Mouse (Mus musculus): ENCODE measurements around the gene Cdhr5. TPM values are rescaled to one million over a fixed set of nuclear protein-coding genes. Genes with fewer than 3 reads are reported as not detected.
"Not testable (repeated sequence)": the region's sequence is repeated elsewhere in the genome, so short reads cannot be mapped to it uniquely, and the experiment has no call there.

Cdhr5 gene
- polyA plus RNA-seq, 1 experiment from 2014 or later = not detected

DNA sequence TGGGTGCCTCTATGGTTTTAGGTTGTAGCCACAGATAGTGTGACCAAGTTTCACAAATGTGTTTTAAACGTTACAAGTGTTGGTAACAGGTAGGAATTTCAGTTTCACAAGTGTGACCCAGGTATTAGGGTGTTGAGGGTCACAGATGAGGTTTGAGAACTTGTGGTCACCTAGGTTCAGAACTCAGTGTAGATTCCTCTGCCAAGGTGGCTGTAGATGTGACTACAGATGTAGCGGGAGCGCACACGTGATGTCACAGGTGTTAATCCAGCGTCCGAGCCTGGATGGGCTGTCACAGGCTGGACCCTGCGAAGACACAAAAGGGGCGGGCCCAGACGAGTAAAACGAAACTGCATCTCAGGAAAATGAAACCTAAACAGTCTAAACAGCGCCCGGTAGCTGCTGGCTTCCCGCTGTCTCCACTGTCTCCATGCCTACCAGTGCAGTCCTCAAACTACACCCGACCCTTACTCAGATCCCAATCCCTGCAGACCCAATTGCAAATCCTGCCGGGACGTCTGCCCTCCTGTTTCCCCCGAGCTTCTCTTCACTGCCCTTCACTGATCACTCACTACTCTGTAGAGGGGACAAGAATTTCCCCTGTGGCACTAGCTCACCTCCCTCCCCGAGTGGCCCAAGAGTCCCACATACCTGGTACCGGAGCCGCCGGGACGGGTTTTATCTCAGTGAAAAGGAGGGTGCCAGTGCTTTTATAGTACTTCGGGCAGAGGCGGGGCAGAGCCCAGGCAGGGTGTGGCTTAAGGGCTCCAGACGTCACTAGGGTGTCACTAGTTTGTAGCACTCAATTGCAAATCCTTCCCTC lies 10.6 kb downstream of the Cdhr5 start, which contains the start of gene Irf7:
Irf7 (minus strand) TSS at position 743 of the 823 bp plus-strand sequence.
- WGBS = 14% methylated on average over 25 of the region's 25 CpGs
- peak within 1 kb of the TSS; percentile 37 for H3K9ac ChIP-seq (ENCODE audit: low read length)
- H3K4me3 ChIP-seq (ENCODE audit: low read depth, low read length) = peak within 1 kb of the TSS; percentile 15
- no peaks in the 10 kb centered on the region for H3K9me3 ChIP-seq (ENCODE audit: control insufficient read depth, low read length)
- no peak for DNase-seq (ENCODE audit: low spot score)
- H3K4me1 ChIP-seq (replicated peaks; ENCODE audit: control insufficient read depth, insufficient read depth, low read length) = peaks cover 5% of the 10 kb centered on the region; the same call in 1 of the 2 replicates
- H3K27ac ChIP-seq (ENCODE audit: low read depth, low read length) = no peak within 1 kb of the TSS
- H3K27me3 ChIP-seq (ENCODE audit: control insufficient read depth, insufficient read depth, low read length) = no peaks in the 10 kb centered on the region
- H3K36me3 ChIP-seq (ENCODE audit: control insufficient read depth, insufficient read depth, low read length) = peaks cover 3% of the 10 kb centered on the region; the same call in 1 of the 2 replicates
- peak; percentile 32; the same call in 1 of the 2 replicates for ATAC-seq (replicated peaks; ENCODE audit: low FRiP score)
- H3K4me2 ChIP-seq (ENCODE audit: low read depth, low read length, severe bottlenecking) = peak within 1 kb of the TSS; percentile 52

- H3K4me2 ChIP-seq (ENCODE audit: low read depth, low read length, severe bottlenecking) = no peak overlapping the region
- 38% methylated on average over 11 of the region's 11 CpGs for WGBS
- no peak overlapping the region for H3K9ac ChIP-seq (ENCODE audit: low read length)
- H3K27ac ChIP-seq (ENCODE audit: low read depth, low read length) = no peak overlapping the region
- peaks cover 7% of the 10 kb centered on the region; the same call in 1 of the 2 replicates for H3K36me3 ChIP-seq (ENCODE audit: control insufficient read depth, insufficient read depth, low read length)
- H3K4me3 ChIP-seq (ENCODE audit: low read depth, low read length) = no peak overlapping the region
- DNase-seq (ENCODE audit: low spot score) = no peak
- no peaks in the 10 kb centered on the region for H3K9me3 ChIP-seq (ENCODE audit: control insufficient read depth, low read length)
- ATAC-seq (replicated peaks; ENCODE audit: low FRiP score) = peak; percentile 39; the same call in 1 of the 2 replicates
- peaks cover 5% of the 10 kb centered on the region; the same call in 1 of the 2 replicates for H3K4me1 ChIP-seq (replicated peaks; ENCODE audit: control insufficient read depth, insufficient read depth, low read length)
- H3K27me3 ChIP-seq (ENCODE audit: control insufficient read depth, insufficient read depth, low read length) = no peaks in the 10 kb centered on the region
Measured at GRCm38 (mm10) chr7:141265411-141265738, 11.2 kb downstream of the Cdhr5 start.

GRCm38 (mm10) chr7:141264761-141265410 lies 11.7 kb downstream of the Cdhr5 start:
- no peak overlapping the region for H3K4me3 ChIP-seq (ENCODE audit: low read depth, low read length)
- H3K27me3 ChIP-seq (ENCODE audit: control insufficient read depth, insufficient read depth, low read length) = no peaks in the 10 kb centered on the region
- 39% methylated on average over 12 of the region's 12 CpGs for WGBS
- ATAC-seq (replicated peaks; ENCODE audit: low FRiP score) (peak; percentile 54), DNase-seq (ENCODE audit: low spot score) (peak; percentile 65)
- H3K4me2 ChIP-seq (ENCODE audit: low read depth, low read length, severe bottlenecking) = no peak overlapping the region
- no peak overlapping the region for H3K9ac ChIP-seq (ENCODE audit: low read length)
- no peaks in the 10 kb centered on the region for H3K9me3 ChIP-seq (ENCODE audit: control insufficient read depth, low read length)
- H3K36me3 ChIP-seq (ENCODE audit: control insufficient read depth, insufficient read depth, low read length) = peaks cover 10% of the 10 kb centered on the region; the same call in 1 of the 2 replicates
- H3K27ac ChIP-seq (ENCODE audit: low read depth, low read length) = no peak overlapping the region
- peaks cover 5% of the 10 kb centered on the region; the same call in 1 of the 2 replicates for H3K4me1 ChIP-seq (replicated peaks; ENCODE audit: control insufficient read depth, insufficient read depth, low read length)

GRCm38 (mm10) chr7:141264041-141264700 lies 12.4 kb downstream of the Cdhr5 start:
- H3K4me1 ChIP-seq (replicated peaks; ENCODE audit: control insufficient read depth, insufficient read depth, low read length) = peaks cover 5% of the 10 kb centered on the region; the same call in 1 of the 2 replicates
- no peak overlapping the region for H3K9ac ChIP-seq (ENCODE audit: low read length)
- no peaks in the 10 kb centered on the region for H3K27me3 ChIP-seq (ENCODE audit: control insufficient read depth, insufficient read depth, low read length)
- no peak for DNase-seq (ENCODE audit: low spot score)
- WGBS = 79% methylated on average over 11 of the region's 11 CpGs
- ATAC-seq (replicated peaks; ENCODE audit: low FRiP score) = no peak
- no peak overlapping the region for H3K4me3 ChIP-seq (ENCODE audit: low read depth, low read length)
- no peaks in the 10 kb centered on the region for H3K9me3 ChIP-seq (ENCODE audit: control insufficient read depth, low read length)
- H3K4me2 ChIP-seq (ENCODE audit: low read depth, low read length, severe bottlenecking) = no peak overlapping the region
- H3K36me3 ChIP-seq (ENCODE audit: control insufficient read depth, insufficient read depth, low read length) = peaks cover 10% of the 10 kb centered on the region; the same call in 1 of the 2 replicates
- no peak overlapping the region for H3K27ac ChIP-seq (ENCODE audit: low read depth, low read length)

DNA sequence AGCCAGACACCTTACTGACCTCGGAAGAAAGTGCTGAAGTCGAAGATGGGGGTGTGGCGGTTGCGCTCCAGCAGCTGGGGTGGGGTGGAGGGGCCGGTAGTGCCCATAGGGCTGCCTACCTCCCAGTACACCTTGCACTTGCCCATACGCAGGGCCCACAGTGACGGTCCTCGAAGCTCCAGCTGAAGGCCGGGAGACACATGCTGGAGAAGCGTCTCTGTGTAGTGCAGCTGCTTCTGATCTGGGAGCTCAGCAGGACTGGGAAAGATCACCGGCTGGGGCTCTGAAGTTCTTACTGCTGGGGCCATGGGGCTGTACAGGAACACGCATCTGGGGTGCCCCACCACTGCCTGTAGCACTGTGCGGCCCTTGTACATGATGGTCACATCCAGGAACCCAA lies 12.9 kb downstream of the Cdhr5 start:
- Histone ChIP-seq H3K4me2 (ENCODE audit: low read depth, low read length, severe bottlenecking) (no peak overlapping the region), H3K4me3 (ENCODE audit: low read depth, low read length) (no peak overlapping the region), H3K27ac (ENCODE audit: low read depth, low read length) (no peak overlapping the region), H3K9ac (ENCODE audit: low read length) (no peak overlapping the region), H3K4me1 (replicated peaks; ENCODE audit: control insufficient read depth, insufficient read depth, low read length) (peaks cover 5% of the 10 kb centered on the region; the same call in 1 of the 2 replicates), H3K36me3 (ENCODE audit: control insufficient read depth, insufficient read depth, low read length) (peaks cover 10% of the 10 kb centered on the region; the same call in 1 of the 2 replicates), H3K27me3 (ENCODE audit: control insufficient read depth, insufficient read depth, low read length) (no peaks in the 10 kb centered on the region), H3K9me3 (ENCODE audit: control insufficient read depth, low read length) (no peaks in the 10 kb centered on the region)
- ATAC-seq (replicated peaks; ENCODE audit: low FRiP score) (no peak), DNase-seq (ENCODE audit: low spot score) (no peak)
- 93% methylated on average over 13 of the region's 13 CpGs for WGBS

DNA sequence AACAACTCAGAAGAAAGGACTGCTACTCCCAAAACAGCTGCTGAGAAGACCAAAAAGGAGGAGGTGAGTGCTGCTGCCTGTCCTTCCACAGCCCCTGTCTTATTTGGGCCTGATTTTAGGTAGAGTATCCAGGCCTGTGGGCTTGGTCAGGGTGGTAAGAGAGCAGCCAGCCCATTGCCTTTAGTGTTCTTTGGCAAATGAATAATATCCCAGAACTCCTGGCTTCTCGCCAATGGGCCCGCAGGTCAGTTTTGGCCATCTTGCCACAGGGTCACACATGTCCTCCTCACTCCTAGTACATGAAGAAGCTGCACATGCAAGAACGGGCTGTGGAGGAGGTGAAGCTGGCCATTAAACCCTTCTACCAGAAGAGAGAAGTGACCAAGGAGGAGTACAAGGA lies 15.1 kb downstream of the Cdhr5 start:
- Histone ChIP-seq H3K9me3 (ENCODE audit: control insufficient read depth, low read length) (no peaks in the 10 kb centered on the region), H3K36me3 (ENCODE audit: control insufficient read depth, insufficient read depth, low read length) (peaks cover 18% of the 10 kb centered on the region; the same call in 1 of the 2 replicates), H3K4me3 (ENCODE audit: low read depth, low read length) (no peak overlapping the region), H3K4me1 (replicated peaks; ENCODE audit: control insufficient read depth, insufficient read depth, low read length) (peaks cover 5% of the 10 kb centered on the region; the same call in 1 of the 2 replicates), H3K27me3 (ENCODE audit: control insufficient read depth, insufficient read depth, low read length) (no peaks in the 10 kb centered on the region), H3K27ac (ENCODE audit: low read depth, low read length) (no peak overlapping the region), H3K9ac (ENCODE audit: low read length) (no peak overlapping the region), H3K4me2 (ENCODE audit: low read depth, low read length, severe bottlenecking) (no peak overlapping the region)
- ATAC-seq (replicated peaks; ENCODE audit: low FRiP score) = no peak
- DNase-seq (ENCODE audit: low spot score) = no peak
- 89% methylated on average over 3 of the region's 3 CpGs for WGBS

GRCm38 (mm10) chr7:141256159-141256558 lies 20.4 kb downstream of the Cdhr5 start:
- H3K27me3 ChIP-seq (ENCODE audit: control insufficient read depth, insufficient read depth, low read length) = no peaks in the 10 kb centered on the region
- no peak overlapping the region for H3K9ac ChIP-seq (ENCODE audit: low read length)
- no peak overlapping the region for H3K4me3 ChIP-seq (ENCODE audit: low read depth, low read length)
- no peak overlapping the region for H3K27ac ChIP-seq (ENCODE audit: low read depth, low read length)
- no peaks in the 10 kb centered on the region for H3K9me3 ChIP-seq (ENCODE audit: control insufficient read depth, low read length)
- H3K4me1 ChIP-seq (replicated peaks; ENCODE audit: control insufficient read depth, insufficient read depth, low read length) = no peaks in the 10 kb centered on the region
- peaks cover 17% of the 10 kb centered on the region; the same call in 1 of the 2 replicates for H3K36me3 ChIP-seq (ENCODE audit: control insufficient read depth, insufficient read depth, low read length)
- no peak for ATAC-seq (replicated peaks; ENCODE audit: low FRiP score)
- 93% methylated on average over 10 of the region's 10 CpGs for WGBS
- no peak for DNase-seq (ENCODE audit: low spot score)
- H3K4me2 ChIP-seq (ENCODE audit: low read depth, low read length, severe bottlenecking) = no peak overlapping the region

- H3K4me1 ChIP-seq (replicated peaks; ENCODE audit: control insufficient read depth, insufficient read depth, low read length); H3K9me3 ChIP-seq (ENCODE audit: control insufficient read depth, low read length); H3K27me3 ChIP-seq (ENCODE audit: control insufficient read depth, insufficient read depth, low read length); H3K27ac ChIP-seq (ENCODE audit: low read depth, low read length); DNase-seq (ENCODE audit: low spot score); ATAC-seq (replicated peaks; ENCODE audit: low FRiP score); H3K9ac ChIP-seq (ENCODE audit: low read length); H3K4me2 ChIP-seq (ENCODE audit: low read depth, low read length, severe bottlenecking); H3K4me3 ChIP-seq (ENCODE audit: low read depth, low read length): not testable (repeated sequence)
- peaks cover 21% of the 10 kb centered on the region for H3K36me3 ChIP-seq (ENCODE audit: control insufficient read depth, insufficient read depth, low read length)
- WGBS = 91% methylated on average over 4 of the region's 4 CpGs
Measured at GRCm38 (mm10) chr7:141250486-141250885, 26.1 kb downstream of the Cdhr5 start.

Measured in forebrain, embryonic 11.5 days (tissue).